Mouse (Mus musculus): Measurements from ENCODE around the gene Tmem132d. TPM values are rescaled to one million over a fixed set of nuclear protein-coding genes. Genes with fewer than 3 reads are reported as not detected.

The Tmem132d gene
- polyA plus RNA-seq, 1 experiment from 2014 or later: 1.2 TPM

- no peak overlapping the region for H3K9ac ChIP-seq (replicated peaks)
- H3K27me3 ChIP-seq: no peaks in the 10 kb centered on the region
- H3K27ac ChIP-seq (replicated peaks): no peak overlapping the region
- no peak overlapping the region for H3K4me2 ChIP-seq (replicated peaks)
- 73% methylated on average over 2 of the region's 2 CpGs for WGBS
- no peaks in the 10 kb centered on the region for H3K9me3 ChIP-seq
- no peaks in the 10 kb centered on the region for H3K36me3 ChIP-seq
- no peak for ATAC-seq (replicated peaks)
- no peaks in the 10 kb centered on the region for H3K4me1 ChIP-seq
- H3K4me3 ChIP-seq: no peak overlapping the region
Observed at GRCm38 (mm10) chr5:128302387-128302786, 130.5 kb downstream of the Tmem132d start.

- 4% methylated on average over 2 of the region's 2 CpGs for WGBS
- no peaks in the 10 kb centered on the region for H3K27me3 ChIP-seq
- H3K4me3 ChIP-seq: no peak overlapping the region
- H3K4me1 ChIP-seq: no peaks in the 10 kb centered on the region
- H3K9me3 ChIP-seq: no peaks in the 10 kb centered on the region
- no peaks in the 10 kb centered on the region for H3K36me3 ChIP-seq
- no peak overlapping the region for H3K9ac ChIP-seq (replicated peaks)
- no peak overlapping the region for H3K27ac ChIP-seq (replicated peaks)
- no peak for ATAC-seq (replicated peaks)
- H3K4me2 ChIP-seq (replicated peaks): no peak overlapping the region
Observed at GRCm38 (mm10) chr5:128291191-128291590, 141.7 kb downstream of the Tmem132d start.

GRCm38 (mm10) chr5:128273255-128273654 lies 159.6 kb downstream of the Tmem132d start:
- H3K36me3 ChIP-seq: no peaks in the 10 kb centered on the region
- no peak for ATAC-seq (replicated peaks)
- 13% methylated on average over 6 of the region's 6 CpGs for WGBS
- H3K27me3 ChIP-seq: no peaks in the 10 kb centered on the region
- no peak overlapping the region for H3K9ac ChIP-seq (replicated peaks)
- H3K9me3 ChIP-seq: no peaks in the 10 kb centered on the region
- H3K4me1 ChIP-seq: no peaks in the 10 kb centered on the region
- no peak overlapping the region for H3K4me3 ChIP-seq
- no peak overlapping the region for H3K4me2 ChIP-seq (replicated peaks)
- H3K27ac ChIP-seq (replicated peaks): no peak overlapping the region

GRCm38 (mm10) chr5:128267366-128267765 lies 165.5 kb downstream of the Tmem132d start:
- no peak overlapping the region for H3K9ac ChIP-seq (replicated peaks)
- no peak for ATAC-seq (replicated peaks)
- no peaks in the 10 kb centered on the region for H3K9me3 ChIP-seq
- H3K36me3 ChIP-seq: no peaks in the 10 kb centered on the region
- no peaks in the 10 kb centered on the region for H3K27me3 ChIP-seq
- H3K27ac ChIP-seq (replicated peaks): no peak overlapping the region
- 90% methylated on average over 6 of the region's 6 CpGs for WGBS
- no peak overlapping the region for H3K4me2 ChIP-seq (replicated peaks)
- H3K4me3 ChIP-seq: no peak overlapping the region
- no peaks in the 10 kb centered on the region for H3K4me1 ChIP-seq

GRCm38 (mm10) chr5:128244219-128244618 lies 188.7 kb downstream of the Tmem132d start:
- Histone ChIP-seq H3K4me1 (no peaks in the 10 kb centered on the region), H3K4me3 (no peak overlapping the region), H3K36me3 (no peaks in the 10 kb centered on the region), H3K9ac (replicated peaks) (no peak overlapping the region), H3K4me2 (replicated peaks) (no peak overlapping the region), H3K9me3 (no peaks in the 10 kb centered on the region), H3K27me3 (no peaks in the 10 kb centered on the region), H3K27ac (replicated peaks) (no peak overlapping the region)
- 61% methylated on average over 4 of the region's 4 CpGs for WGBS
- no peak for ATAC-seq (replicated peaks)

- H3K4me1 ChIP-seq: no peaks in the 10 kb centered on the region
- H3K9me3 ChIP-seq: no peaks in the 10 kb centered on the region
- no peak for ATAC-seq (replicated peaks)
- H3K4me3 ChIP-seq: no peak overlapping the region
- no peak overlapping the region for H3K9ac ChIP-seq (replicated peaks)
- no peaks in the 10 kb centered on the region for H3K36me3 ChIP-seq
- H3K4me2 ChIP-seq (replicated peaks): no peak overlapping the region
- H3K27ac ChIP-seq (replicated peaks): no peak overlapping the region
- no peaks in the 10 kb centered on the region for H3K27me3 ChIP-seq
- WGBS: 58% methylated on average over 9 of the region's 9 CpGs
Observed at GRCm38 (mm10) chr5:128236638-128237335, 196.1 kb downstream of the Tmem132d start.

- Histone ChIP-seq H3K27ac (replicated peaks) (no peak overlapping the region), H3K36me3 (no peaks in the 10 kb centered on the region), H3K4me1 (no peaks in the 10 kb centered on the region), H3K4me2 (replicated peaks) (no peak overlapping the region), H3K9ac (replicated peaks) (no peak overlapping the region), H3K4me3 (no peak overlapping the region), H3K9me3 (no peaks in the 10 kb centered on the region), H3K27me3 (no peaks in the 10 kb centered on the region)
- no peak for ATAC-seq (replicated peaks)
- 67% methylated on average over 1 of the region's 1 CpGs for WGBS
Observed at GRCm38 (mm10) chr5:128235611-128236010, 197.3 kb downstream of the Tmem132d start.

- ATAC-seq (replicated peaks): no peak
- no peak overlapping the region for H3K4me2 ChIP-seq (replicated peaks)
- no peak overlapping the region for H3K4me3 ChIP-seq
- H3K36me3 ChIP-seq: no peaks in the 10 kb centered on the region
- H3K27ac ChIP-seq (replicated peaks): no peak overlapping the region
- H3K9me3 ChIP-seq: no peaks in the 10 kb centered on the region
- no peaks in the 10 kb centered on the region for H3K27me3 ChIP-seq
- no peaks in the 10 kb centered on the region for H3K4me1 ChIP-seq
- H3K9ac ChIP-seq (replicated peaks): no peak overlapping the region
Observed at GRCm38 (mm10) chr5:128233101-128233500, 199.8 kb downstream of the Tmem132d start.

GRCm38 (mm10) chr5:128218281-128218680 lies 214.6 kb downstream of the Tmem132d start:
- no peaks in the 10 kb centered on the region for H3K36me3 ChIP-seq
- H3K9ac ChIP-seq (replicated peaks): no peak overlapping the region
- no peak overlapping the region for H3K4me3 ChIP-seq
- no peaks in the 10 kb centered on the region for H3K27me3 ChIP-seq
- H3K4me1 ChIP-seq: no peaks in the 10 kb centered on the region
- no peaks in the 10 kb centered on the region for H3K9me3 ChIP-seq
- no peak overlapping the region for H3K27ac ChIP-seq (replicated peaks)
- no peak for ATAC-seq (replicated peaks)
- H3K4me2 ChIP-seq (replicated peaks): no peak overlapping the region

GRCm38 (mm10) chr5:128211125-128211524 lies 221.8 kb downstream of the Tmem132d start:
- Histone ChIP-seq H3K27me3 (no peaks in the 10 kb centered on the region), H3K27ac (replicated peaks) (no peak overlapping the region), H3K36me3 (no peaks in the 10 kb centered on the region), H3K4me3 (no peak overlapping the region), H3K4me2 (replicated peaks) (no peak overlapping the region), H3K9me3 (no peaks in the 10 kb centered on the region), H3K4me1 (no peaks in the 10 kb centered on the region), H3K9ac (replicated peaks) (no peak overlapping the region)
- WGBS: 80% methylated on average over 5 of the region's 5 CpGs
- no peak for ATAC-seq (replicated peaks)

GRCm38 (mm10) chr5:128205716-128206115 lies 227.2 kb downstream of the Tmem132d start:
- H3K27ac ChIP-seq (replicated peaks): no peak overlapping the region
- H3K4me3 ChIP-seq: no peak overlapping the region
- H3K4me2 ChIP-seq (replicated peaks): no peak overlapping the region
- H3K9ac ChIP-seq (replicated peaks): no peak overlapping the region
- no peaks in the 10 kb centered on the region for H3K27me3 ChIP-seq
- no peak for ATAC-seq (replicated peaks)
- H3K9me3 ChIP-seq: no peaks in the 10 kb centered on the region
- 19% methylated on average over 2 of the region's 2 CpGs for WGBS
- no peaks in the 10 kb centered on the region for H3K36me3 ChIP-seq
- H3K4me1 ChIP-seq: peaks cover 13% of the 10 kb centered on the region

- H3K27ac ChIP-seq (replicated peaks): peak overlapping the region; percentile 27
- H3K27me3 ChIP-seq: no peaks in the 10 kb centered on the region
- H3K4me2 ChIP-seq (replicated peaks): no peak overlapping the region
- WGBS: 65% methylated on average over 17 of the region's 17 CpGs
- peaks cover 13% of the 10 kb centered on the region for H3K4me1 ChIP-seq
- H3K9me3 ChIP-seq: no peaks in the 10 kb centered on the region
- no peaks in the 10 kb centered on the region for H3K36me3 ChIP-seq
- ATAC-seq (replicated peaks): no peak
- no peak overlapping the region for H3K4me3 ChIP-seq
- no peak overlapping the region for H3K9ac ChIP-seq (replicated peaks)
Observed at GRCm38 (mm10) chr5:128204685-128205320, 228.1 kb downstream of the Tmem132d start.

All from forebrain, embryonic 15.5 days (tissue).